Comparison of ENCODE assay signal across 29 mouse cellular contexts in genomic region chr17:80220131-80220530, GRCm38 (mm10). TPM values are rescaled to one million over a fixed set of nuclear protein-coding genes. Genes with fewer than 3 reads are reported as not detected.
"Had no signal": no experiment of that assay in that cellular context is flagged by ENCODE, and none has a peak within 500 bp of the region (broad histone marks: within the 10 kb centered on the region; RNA-seq: fewer than 3 reads in every experiment).

No protein-coding gene starts in this region.

- DNase-seq: gastrocnemius, adult 2 months; gastrocnemius, postnatal 10 days; gastrocnemius, postnatal 25 days; heart, adult 2 months; heart, postnatal 4 days; kidney, adult 18-20 months; kidney, adult 8-10 months; kidney, postnatal 10 days; kidney, postnatal 25 days; kidney, postnatal 4 days; liver; liver, embryonic 13.5 days had no signal

- H3K4me1 ChIP-seq: intestine, embryonic 15.5 days; limb, embryonic 10.5 days had no signal

- H3K4me2 ChIP-seq: heart, embryonic 15.5 days; hindbrain, embryonic 12.5 days; hindbrain, embryonic 14.5 days; intestine, embryonic 15.5 days; limb, embryonic 12.5 days; liver, embryonic 11.5 days; liver, embryonic 13.5 days had no signal

- H3K9me3 ChIP-seq: heart, embryonic 15.5 days; hindbrain, embryonic 10.5 days; hindbrain, embryonic 12.5 days; intestine, embryonic 15.5 days; limb, embryonic 10.5 days; limb, embryonic 12.5 days; liver, embryonic 13.5 days had no signal

- ATAC-seq: forebrain, embryonic 16.5 days; hindbrain, embryonic 16.5 days; inflammation-experienced regulatory T-cells, adult 6 months; intestine, embryonic 15.5 days; intestine, postnatal 0 days had no signal

- H3K27ac ChIP-seq: gastrocnemius, adult 2 months; heart, adult 2 months; heart, embryonic 15.5 days; hindbrain, embryonic 10.5 days; hindbrain, embryonic 12.5 days; hindbrain, embryonic 14.5 days; intestine, embryonic 15.5 days; layer of hippocampus, adult 2 months; left cerebral cortex, adult 2 months; limb, embryonic 10.5 days; limb, embryonic 12.5 days; liver, embryonic 13.5 days had no signal

- H3K27me3 ChIP-seq: heart, embryonic 15.5 days; hindbrain, embryonic 12.5 days; intestine, embryonic 15.5 days; limb, embryonic 12.5 days; liver, embryonic 13.5 days had no signal

- H3K36me3 ChIP-seq: heart, embryonic 15.5 days; hindbrain, embryonic 10.5 days; hindbrain, embryonic 12.5 days; intestine, embryonic 15.5 days; limb, embryonic 10.5 days; limb, embryonic 12.5 days; liver, embryonic 13.5 days had no signal

- H3K4me3 ChIP-seq: gastrocnemius, adult 2 months; heart, adult 2 months; heart, embryonic 15.5 days; hindbrain, embryonic 10.5 days; hindbrain, embryonic 12.5 days; intestine, embryonic 15.5 days; layer of hippocampus, adult 2 months; left cerebral cortex, adult 2 months; limb, embryonic 10.5 days; limb, embryonic 12.5 days; liver, embryonic 13.5 days had no signal

- H3K9ac ChIP-seq: heart, embryonic 15.5 days; hindbrain, embryonic 12.5 days; hindbrain, embryonic 14.5 days; intestine, embryonic 15.5 days; limb, embryonic 12.5 days; liver, embryonic 13.5 days had no signal

RNA-seq across cellular contexts. Expression of gene Ttc39d, which starts 12.9 kb away (rescaled TPM):
- total RNA-seq: gastrocnemius, adult 2 months; gastrocnemius, postnatal 10 days; gastrocnemius, postnatal 25 days; granulocyte monocyte progenitor cell, adult 5-6 weeks; heart, postnatal 25 days; heart, postnatal 4 days had no signal
- polyA plus RNA-seq: forebrain, embryonic 16.5 days; inflammation-experienced regulatory T-cells, adult 6 months; intestine, postnatal 0 days; kidney, embryonic 16.5 days; limb, embryonic 12.5 days; liver, embryonic 11.5 days; liver, embryonic 13.5 days had no signal
